Mouse (Mus musculus): Measurements from ENCODE around the gene Pik3cd.

Gene Pik3cd

DNA sequence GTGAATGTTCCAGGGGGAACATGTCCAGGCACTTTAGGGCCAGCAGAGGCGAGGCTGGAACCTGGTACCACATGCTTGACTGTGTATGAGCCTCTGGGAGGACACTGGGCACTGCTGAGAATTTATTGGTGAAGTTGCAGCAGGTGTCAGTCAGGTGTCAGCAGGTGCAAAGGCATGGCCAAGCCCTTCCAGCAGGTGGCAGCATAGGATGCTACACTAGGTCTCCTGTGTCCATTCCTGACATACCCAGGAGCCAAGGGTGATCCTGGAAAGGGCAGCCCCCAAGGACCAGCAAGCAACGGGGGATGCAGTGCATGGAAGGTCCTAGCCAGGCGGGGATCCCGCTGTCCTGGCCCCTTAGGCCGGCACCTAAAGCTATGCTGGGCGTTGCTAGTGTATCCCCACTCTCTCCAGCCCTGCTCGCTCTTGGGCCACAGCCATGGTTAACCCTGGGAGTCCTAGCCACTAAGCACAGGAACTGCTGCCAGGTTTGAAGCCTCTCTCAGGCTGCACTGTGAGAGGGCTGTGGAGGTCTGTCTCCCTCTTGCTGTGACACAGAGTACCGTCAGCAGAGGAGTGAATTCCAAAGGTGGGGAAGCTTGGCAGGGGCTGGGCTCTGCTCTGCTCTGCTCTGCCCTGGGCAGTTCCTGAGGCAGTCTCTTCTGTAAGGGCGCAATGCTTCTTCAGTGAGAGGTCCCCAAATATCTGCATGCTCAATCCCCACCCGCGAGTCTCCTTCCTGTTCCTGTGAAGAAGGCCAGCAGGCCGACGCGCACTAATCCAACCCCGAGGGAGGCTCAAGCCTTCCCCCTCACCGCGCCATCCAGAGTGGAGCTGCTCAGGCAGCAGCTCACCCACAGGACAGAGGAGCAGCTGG lies 21.7 kb upstream of the Pik3cd start:
- peak; percentile 89 for DNase-seq

DNA sequence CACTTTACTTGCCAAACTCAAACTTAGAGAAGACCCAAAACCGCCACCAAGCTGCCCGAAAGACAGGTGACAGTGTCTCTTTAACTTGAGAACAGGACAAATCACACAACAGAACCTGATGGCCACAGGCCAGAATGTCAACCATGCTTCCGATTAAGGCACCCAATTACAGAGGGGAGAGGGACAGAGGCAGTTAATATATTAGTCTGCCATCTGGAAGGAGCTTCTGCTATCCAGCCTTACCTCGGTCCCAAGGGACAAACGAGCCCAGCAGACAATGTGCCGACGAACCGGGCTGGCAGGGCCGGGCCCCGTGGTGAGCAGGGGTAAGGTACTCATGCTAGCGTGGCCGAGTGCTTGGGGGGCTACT lies 20.6 kb upstream of the Pik3cd start:
- peak; percentile 38 for DNase-seq

DNA sequence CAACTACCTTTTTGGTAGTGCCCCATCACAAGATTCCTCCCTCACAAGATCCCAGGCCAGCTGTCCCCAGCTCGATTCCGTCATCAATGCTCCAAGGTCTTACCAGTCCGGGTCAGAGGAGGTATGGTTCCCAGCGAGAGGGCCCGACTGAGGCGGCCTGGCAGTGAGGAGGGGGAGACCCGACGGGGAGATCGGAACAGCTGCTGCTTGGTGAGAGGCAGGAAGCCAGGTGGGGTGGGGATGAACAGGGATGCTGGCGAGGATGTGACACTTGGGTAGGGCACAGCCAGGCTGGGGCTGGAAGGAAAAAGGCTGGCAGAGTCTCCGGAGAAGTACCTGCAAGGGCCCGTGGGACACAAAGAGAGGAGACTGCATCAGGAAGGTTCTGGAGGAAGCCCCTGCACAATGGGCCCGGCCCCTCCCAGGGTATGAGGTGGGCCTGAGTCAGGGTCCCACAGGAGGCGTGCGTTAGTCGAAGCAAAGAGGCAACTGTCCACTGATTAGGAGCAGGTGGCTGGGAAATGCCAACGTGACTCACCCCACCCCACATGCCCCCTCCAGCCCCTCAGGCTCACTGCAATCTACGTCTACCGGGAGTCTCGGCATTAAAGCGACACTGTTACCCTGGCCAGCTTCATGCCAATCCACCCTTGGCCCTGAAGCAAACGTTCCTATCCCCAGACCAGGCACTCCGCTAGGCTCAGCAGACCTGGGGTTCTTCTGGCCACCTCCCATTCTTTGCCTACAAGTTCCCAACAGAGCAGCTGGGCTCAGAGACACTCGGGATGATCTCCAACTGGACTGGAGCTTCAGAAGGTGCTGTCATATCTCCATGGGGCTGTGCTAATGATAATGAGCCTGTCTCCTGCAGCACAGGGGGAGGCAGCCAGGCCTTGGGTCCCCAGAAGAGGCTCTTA lies 20.0 kb upstream of the Pik3cd start:
- peak; percentile 51 for DNase-seq

DNA sequence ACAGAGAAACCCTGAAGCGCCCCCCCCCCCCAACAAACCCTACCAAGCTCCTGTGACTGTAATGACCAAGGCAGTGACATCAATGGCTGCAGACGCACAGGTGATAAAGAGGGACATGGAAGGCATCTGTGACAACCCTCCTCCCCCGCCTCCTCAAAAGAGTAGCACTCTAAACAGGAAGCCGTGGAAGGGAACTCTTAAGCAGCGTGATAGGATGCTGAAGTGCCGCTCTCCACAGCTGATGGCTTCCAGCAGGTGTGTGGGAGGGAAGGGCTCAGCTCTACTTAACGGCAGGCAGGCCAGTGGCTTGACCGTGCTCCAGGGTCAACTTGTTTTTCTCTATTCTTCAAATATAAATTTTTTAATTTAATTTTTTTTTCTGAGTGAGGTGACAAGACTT lies 18.8 kb upstream of the Pik3cd start:
- DNase-seq, result no peak

DNA sequence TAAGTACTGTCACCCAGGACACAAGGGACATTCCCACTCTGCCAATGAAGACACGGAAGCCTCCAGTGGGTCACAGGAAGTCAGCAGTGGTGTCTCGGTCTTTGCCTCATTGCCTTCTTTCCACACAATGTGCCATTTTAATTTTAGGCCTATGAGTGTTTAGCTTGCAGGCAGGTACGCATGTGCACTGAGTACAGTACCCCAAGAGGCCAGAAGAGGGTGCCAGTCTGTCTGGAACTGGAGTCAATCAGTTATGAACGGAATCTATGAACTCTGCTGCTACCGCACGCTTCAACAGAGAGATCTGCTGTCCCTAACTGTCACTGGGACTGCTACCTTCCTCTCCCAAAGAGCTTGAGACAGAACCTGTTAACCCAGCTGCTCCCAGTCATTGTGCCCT lies 17.3 kb upstream of the Pik3cd start:
- DNase-seq, result peak; percentile 56

DNA sequence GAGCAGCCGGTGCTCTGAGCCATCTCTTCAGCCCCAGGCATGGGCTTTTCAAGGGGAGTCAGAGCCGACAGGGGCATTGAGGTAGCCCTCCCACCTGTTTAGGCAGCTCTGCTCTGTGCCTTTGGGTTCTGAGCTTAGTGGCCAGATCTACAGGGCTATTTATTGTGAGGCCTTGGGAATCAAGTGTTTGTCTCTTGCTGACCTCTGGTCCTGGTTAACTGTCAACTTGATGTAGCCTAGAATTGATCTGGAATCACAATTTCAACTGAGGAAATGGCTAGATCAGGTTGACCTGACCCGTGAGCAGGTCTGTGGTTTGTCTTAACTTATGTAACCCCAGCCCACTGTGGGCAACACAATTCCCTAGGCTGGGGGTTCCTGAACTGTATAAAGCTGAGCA lies 12.2 kb upstream of the Pik3cd start:
- no peak for DNase-seq

DNA sequence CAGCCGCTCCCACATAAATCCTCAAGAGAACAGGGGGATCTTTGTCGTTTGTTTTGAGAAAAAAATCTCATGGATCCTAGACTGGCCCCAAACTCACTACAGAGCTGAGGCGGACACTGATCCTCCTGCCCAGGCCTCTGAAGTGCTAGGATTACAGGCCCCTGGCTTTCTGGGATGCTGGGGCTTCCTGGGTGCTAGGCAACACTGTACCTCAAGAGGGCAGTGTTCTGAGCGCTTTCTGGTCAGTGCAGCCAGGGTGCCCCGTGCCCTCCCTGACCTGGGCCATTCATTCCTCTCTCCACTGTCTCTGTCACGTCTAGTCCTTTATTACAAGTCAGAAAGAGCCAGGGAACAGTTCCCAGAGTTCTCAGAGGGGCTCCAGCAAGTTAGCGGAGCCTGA lies 9.6 kb upstream of the Pik3cd start:
- DNase-seq, result no peak

DNA sequence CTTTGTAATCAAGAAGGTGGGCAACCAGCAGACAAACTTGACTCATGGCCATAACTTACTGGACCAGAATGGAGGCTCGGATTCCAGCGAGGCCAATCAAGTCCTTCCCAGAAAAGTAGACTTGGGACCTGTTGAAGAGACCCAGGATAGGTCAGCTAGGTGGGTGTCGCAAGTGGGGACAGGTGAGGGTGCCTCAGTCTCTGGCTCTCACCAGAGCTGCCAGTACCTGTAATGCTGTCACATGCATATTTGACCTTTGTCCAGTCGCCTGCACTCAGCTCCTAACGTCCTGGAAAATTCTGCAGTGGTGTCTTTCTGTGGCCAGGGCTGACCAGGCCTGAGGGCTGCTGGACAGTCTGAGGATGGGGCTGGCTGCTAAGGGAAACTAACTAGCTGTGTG lies 9.1 kb upstream of the Pik3cd start:
- no peak for DNase-seq

DNA sequence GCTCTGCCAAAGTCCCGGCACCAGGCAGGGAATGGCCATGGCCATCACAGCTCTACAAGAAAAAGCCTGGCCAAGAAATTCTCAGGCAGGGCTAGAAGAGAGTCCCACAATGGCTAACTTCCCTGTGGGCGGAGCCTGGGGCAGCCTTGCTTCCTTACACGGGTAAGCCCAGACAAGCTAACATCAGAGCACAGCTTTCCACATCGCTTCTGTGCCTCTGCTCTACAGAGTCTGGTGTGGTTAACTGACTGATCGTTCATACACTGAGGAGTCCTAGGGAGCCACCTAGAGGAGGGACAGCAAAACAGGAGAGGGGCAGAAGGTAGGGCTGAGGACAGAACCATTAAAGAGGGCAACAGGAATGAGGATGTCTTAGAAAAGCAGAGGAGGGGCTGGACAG lies 8.1 kb upstream of the Pik3cd start:
- DNase-seq, result no peak

DNA sequence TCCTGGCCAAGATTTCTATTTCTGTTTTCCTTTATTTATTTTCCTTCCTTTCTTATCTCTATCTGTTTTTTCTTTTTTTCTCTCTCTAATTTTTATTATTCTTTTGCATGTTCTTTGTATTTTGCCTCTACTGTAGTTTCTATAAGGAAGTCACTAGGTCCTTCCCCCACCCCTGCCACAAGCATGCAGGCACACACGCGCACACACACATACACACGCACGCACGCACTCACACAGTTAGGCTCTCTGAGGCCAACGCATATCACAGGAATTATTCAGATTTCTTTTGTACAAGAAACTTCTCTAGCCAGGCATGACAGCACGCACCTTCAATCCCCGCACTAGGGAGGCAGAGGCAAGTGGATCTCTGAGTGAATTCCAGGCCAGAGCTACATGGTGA lies 3.6 kb upstream of the Pik3cd start:
- no peak for DNase-seq

DNA sequence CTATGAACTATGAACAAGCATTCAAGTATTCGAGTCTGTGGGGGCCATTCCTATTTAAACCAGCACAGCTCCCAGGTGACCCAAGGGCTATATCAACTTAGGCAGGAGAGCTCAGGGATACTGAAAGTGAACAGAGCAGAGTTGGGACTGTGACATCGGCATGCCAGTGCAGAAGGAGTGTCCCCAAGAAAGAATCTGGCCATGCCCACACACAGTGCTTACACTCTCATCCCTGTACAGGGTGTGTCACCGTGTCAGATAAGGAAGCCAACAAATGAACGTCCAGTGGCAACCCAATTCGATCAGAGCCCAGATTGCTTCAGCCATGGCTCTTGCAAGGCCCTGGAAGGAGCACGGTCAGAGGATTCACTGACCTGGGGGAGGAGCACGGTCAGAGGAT lies 2.9 kb upstream of the Pik3cd start:
- DNase-seq, result no peak

DNA sequence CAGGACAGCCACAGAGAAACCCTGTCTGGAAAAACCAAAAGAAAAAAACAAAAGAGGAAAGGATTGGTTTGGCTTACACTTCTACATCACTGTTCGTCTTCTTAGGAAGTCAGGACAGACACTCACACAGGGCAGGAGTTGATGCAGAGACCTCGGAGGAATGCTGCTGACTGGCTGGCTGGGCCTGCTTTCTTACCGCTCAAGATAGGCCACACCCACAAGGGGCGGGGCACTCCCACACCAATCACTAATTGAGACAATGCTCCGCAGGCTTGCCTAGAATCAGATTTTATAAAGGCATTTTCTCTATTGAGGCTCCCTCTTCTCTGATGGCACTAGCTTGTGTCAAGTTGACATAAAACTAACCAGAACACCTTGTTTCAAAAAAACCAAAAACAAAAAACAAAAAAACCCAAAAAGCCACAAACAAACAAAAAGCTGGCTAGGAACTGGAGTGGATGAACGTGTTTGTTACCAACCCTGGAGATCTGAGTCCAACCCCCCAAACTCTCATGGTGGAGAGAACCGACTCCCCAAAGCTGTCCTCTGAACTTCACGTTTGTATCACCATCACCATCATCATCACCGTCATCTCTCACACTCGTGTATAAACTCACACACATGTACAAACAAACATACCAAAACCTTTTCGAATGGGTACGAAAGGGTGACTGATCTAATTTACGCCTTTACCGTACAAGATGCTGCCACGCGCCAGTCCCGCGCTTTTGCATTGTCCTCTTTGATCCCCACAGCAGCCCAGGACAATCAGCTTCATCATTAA lies 753 bp downstream of the Pik3cd start:
- DNase-seq, result no peak

DNA sequence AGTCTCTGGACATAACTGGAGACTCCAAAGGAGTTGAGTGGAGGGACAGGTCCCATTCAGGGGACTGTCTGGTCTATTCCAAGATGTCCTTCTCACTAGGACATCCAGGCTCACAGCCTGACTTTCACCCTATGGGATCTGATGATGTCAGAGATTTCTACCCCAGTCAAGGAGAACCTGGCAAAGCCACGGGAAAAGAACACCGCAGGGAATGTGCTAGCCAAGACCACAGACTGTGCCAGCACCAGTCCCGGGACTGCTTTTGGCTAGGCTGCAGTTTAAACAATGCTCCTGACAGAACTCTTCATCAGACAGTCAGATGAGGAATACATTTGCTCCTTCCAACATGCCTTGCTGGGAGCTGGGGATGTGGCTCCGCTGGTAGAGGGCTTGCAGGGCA lies 2.4 kb downstream of the Pik3cd start:
- no peak for DNase-seq

DNA sequence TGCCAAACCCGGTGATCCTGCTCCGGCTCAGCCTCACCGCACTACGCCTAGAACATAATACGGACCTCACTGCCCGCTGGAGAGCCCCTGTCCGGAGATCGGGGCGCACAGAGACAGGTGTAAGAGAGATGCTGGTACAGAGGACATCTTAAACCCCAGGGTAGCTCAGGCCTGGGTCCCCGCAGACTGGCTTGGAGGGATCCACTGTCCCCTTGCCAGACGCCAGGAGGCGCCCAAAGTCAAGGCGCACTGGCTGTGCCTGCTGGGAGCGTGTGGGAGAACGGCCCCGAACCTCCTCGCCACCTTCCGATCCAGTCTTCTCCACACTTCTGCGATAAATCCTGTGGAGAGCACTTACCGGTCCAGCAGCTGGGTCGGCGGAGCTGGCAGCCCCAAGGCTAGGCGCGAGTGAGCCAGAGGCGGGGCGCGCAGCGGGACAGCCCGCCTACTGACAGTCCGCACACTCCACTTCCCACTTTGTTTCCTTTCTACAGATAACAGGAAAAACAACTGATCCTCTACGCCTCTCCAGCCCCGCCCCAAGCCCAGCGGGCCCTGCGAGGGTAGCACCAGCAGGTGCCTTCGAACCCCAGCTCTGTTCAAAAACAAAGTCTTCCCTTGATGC lies 4.1 kb downstream of the Pik3cd start:
- DNase-seq, result no peak

DNA sequence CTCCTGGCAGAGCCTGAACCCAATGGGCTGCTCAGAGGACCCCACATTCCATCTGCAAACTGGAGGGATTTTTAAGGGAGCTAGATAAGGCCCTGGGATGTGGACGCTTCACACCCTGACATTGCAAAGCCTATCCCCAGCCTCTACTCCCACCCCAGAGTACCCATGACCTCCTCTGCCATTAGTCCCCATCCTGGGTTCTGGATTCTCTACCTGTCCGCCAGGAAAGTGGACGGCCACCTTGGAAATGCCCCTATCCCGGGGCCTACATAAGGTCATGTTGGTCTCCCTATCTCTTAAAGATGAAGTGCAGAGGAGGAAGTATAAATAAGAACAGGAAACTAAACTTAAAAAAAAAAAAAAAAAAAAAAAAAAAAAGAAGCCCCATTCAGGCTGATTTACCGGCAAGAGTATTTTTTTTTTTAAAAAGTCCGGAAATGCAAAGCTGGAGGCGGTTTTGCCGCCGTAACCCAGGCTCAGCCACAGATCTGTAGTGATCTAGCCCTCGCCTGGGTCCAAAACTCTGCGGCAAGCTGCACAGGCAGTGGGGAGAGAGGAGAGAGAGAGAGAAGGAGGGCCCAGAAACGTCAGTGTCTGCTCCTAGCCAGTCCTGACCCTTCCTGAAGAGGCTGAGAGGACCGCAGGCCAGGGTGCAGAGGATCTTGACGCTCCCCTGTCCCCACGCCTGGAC lies 4.7 kb downstream of the Pik3cd start:
- no peak for DNase-seq

DNA sequence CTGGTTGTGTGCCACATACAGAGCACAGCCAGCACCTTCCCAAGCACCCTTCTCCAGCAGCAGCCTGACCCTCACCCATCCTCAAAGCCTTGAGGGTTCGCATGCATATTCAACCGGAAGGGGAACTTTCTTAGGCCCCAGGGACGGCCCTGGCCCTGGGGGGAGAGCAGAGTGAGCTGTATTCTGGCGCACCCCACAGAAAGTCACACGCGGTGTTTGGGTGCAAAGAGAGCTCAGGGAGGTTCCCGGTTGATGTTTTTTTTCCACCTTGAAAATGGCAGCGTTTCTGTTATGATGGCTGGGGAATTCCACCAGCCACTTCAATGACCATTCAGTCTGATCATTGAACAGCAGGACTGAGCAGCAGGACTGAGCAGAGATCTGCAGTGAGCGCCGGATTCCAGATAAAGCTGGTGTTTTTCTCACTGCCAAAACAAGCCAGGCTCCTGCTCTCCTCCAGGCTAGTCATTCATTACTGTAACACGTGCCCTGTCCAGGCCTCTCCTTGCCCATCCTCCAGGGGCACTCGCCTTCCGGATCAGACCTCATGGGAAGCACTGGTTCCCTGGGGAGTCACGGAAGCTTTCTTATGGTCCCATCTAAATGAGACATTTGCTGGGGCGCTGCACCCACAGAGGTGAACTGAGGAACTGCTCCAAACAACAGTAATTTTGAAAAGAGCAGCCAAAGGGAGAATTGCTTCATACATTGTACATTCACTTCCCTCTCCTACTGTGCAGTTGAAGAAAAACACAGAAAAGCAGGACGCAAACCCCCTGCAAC lies 6.0 kb downstream of the Pik3cd start:
- no peak for DNase-seq

DNA sequence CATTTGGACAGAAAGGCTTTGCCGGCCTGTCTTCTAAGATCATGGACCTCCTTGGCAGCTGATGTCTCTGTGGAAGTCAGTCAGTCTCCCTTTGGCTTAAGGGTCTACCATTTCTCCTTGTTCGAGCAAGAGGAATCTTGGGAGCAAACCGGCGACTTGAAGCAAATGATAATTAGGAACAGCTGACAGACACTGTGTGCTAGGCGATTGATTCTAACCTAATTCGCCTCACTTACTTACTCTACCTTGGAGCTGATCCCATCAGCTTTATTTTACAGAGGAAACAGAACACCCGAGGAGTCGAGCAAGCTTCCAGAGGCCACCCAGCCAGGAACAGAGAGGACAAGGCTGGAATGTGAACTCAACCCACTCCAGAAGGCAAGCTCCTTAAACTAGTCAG lies 11.0 kb downstream of the Pik3cd start:
- DNase-seq, result no peak

DNA sequence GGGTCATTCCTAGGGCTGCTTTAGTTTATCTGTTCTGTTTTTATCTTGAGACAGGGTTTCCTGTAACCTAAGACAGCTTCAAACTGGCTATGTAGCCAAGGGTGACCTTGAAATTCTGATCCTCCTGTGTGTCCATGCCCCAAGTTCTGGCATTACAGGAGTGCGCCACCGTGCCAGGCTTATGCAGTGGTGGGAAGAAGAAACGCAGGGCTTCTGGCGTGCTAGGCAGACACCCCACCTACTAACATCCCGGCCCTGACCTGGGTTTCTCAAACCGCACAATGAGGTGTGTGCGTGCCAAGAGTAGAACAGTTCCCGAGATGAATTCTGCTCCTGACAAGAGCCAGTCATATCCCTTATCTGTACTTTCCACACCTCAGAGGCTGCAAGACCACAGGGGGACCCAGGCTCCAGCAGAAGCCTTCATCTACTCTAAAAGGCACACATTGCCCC lies 11.5 kb downstream of the Pik3cd start:
- no peak for DNase-seq

DNA sequence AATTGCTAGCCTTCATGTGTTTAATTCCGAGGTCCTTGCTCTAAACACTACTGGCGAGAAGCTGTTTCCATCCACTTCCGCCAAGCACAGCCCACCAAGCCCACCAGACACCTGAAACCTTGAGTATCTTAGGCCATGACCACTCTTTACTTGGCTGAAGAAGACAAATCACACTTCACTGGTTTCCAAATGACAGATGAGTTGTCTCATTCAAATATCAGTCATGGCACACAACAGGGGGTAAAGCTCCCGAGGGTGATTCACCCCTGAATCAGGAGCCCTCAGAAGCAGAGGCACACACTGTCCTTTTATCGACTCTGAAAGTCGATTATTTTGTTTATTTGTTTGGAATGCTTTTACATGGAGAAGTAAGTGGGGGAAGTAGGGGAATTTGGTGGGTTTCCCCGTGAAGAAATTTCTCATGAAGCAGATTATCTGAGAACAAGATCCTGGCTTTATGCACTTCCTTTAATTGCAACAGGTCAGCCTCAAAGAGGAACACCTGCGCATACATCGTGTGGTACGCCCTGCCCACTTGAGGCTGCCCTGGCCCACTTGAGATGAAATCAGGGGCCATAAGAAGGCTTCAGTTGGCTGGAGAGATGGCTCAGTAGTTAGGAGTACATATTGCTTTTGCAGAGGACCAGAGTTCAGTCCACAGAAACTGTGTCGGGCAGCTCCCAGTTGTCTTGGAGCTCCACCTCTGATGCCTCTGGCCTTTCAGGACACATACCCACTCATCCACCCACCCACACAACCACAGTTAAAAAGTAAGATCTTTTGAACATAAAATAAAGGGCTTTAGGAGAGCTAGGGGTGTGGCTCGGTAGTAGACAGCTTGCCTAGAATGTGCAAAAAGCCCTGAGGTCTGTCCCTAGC lies 12.3 kb downstream of the Pik3cd start:
- no peak for DNase-seq

DNA sequence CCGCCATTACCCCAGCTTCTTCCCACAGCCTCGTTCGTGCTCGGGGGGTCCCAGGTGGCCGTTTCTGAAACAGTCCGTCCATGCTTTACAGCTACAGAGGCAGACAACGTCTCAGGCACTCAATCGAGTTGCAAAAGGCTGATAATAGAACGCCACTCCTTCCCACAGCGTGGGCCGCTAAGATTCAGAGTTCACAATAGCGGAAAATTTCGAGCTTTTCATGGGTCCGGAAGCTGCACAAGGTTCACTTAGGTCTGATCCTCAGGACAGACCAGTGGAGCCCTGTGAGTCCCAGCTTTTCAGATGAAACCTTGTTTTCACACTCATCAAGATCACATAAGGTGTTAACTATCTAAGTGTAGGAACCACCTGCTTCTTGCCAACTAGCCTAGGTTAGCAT lies 13.5 kb downstream of the Pik3cd start:
- DNase-seq, result no peak

Measured in cerebellum, adult 11 months (tissue).